Mouse (Mus musculus) ZHBTc4 (cell line): ENCODE results near the gene Slc2a3.

Experiments used
- DNase-seq: peaks from one replicate; pipeline ENCODE4 v3.0.0-alpha.2; 2011; ENCODE audit warnings: low read depth, low spot score

Gene Slc2a3

DNA sequence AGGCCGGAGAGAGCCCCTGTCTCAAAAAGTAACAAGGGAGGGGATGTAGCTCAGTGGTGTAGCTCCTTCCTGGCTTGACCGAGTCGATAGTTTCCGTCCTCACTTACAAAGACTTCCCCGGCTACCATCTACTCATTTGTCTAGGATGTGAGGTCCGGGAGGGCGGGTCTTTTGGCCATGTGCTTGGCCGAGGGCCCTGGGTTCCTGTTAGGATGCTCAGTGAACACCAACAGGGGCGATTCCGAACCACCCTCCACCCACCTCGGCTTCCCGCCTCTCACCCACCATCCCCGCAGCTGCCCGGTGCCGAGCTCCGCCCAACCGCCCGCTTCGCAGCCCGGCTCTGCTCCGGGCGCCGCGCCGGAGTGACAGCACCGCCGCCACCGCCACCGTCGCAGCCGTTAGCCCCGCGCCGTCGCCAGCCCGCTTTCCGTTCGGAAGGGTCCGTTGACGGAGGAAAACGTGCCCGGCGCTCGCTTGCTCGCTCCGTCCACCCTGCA is at the start of gene Slc2a3:
TSS of gene Slc2a3 (minus strand) at position 340 of the 500 bp plus-strand sequence.
- peak; percentile 79 for DNase-seq

DNA sequence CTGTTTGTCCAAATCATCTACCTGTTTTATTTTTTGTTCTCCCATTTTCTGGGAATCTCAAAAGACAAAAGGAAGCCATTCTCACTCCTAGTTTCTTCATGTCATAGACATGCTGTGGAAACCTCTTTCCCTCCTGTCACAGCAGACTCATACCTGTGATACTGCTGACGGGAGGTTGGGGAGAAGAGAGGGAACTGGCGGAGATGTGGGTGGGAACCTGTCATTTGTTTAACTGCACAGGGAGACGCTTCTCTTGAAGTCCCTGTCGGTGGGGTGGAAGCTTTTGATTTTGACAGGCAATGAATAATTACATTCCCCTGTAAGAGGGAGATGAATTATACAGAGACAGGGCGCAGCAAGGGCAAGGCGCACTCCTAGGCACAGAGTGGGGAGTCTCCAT is 42.3 kb upstream of the Slc2a3 start:
- no peak for DNase-seq

DNA sequence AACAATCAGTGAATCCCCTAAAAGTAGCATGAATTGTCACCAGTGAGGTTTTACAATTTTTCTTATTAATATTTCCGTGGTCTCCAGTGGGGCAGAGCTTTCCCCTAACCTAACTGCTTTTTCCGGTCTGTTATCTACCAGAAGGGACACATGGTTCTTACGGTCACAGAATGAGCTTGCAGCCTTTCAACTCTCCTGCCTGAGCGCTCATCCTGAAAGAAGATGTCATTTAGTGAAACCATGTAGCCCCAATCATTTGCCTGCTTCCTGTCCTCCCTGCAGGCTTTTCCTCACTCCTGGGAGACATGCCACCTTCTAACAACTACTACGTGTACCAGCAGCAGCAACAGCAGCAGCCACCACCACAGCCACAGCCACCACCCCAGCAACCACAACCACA is 36.1 kb upstream of the Slc2a3 start:
- DNase-seq: no peak

DNA sequence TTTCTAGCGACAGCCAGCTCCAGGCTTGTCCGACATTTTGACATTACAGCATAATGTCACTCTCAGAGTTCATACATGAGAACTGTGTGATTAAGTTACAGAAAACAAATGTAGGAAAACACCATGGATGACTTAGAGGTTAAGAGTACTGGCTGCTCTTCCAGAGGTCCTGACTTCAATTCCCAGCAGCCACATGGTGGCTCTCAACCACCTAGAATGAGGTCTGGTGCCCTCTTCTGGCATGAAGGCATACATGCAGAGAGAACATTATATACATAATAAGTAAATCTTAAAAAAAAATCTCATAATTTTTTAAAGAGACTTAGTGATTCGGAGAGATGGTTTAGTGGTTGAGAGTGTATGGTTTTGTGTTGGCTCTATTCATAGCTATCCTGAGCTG is 35.5 kb upstream of the Slc2a3 start:
- no peak for DNase-seq

DNA sequence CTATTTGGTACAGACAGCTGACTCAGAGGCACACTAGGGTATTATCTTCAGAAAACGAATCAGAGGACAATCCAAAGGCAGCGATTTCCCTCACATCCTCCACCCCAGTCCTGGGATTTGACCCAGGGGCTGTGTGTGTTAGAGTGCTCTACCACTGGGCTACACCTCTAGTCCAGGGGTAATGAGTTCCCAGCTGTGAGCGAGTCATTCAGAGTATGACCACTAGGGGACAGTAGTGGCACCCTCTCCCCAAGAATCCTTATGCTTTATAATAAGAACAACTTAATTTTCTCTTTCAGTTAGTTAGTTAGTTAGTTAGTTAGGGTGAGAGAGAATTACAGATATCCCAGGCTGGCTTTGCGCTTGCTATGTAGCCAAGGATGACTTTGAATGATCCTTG is 32.9 kb upstream of the Slc2a3 start:
- peak; percentile 73 for DNase-seq

DNA sequence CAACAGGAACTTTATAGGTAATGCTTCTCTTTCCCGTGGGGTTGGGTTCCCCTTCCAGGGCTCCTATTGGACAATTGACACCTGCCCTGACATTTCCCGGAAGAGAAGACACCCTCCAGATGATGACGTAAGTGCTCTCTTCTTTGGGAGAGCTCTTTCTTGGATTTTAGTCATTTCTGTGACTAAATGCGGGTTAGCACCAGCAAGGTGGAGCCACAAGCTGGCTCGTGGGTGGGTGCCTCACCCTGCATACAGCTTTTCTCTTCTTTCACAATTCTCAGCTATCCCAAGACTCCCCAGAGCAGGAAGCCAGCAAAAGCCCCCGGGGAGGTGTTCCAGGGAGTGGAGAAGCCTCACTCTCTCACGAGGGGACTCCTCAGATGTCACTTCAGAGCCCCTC is 31.4 kb upstream of the Slc2a3 start:
- peak; percentile 26 for DNase-seq

DNA sequence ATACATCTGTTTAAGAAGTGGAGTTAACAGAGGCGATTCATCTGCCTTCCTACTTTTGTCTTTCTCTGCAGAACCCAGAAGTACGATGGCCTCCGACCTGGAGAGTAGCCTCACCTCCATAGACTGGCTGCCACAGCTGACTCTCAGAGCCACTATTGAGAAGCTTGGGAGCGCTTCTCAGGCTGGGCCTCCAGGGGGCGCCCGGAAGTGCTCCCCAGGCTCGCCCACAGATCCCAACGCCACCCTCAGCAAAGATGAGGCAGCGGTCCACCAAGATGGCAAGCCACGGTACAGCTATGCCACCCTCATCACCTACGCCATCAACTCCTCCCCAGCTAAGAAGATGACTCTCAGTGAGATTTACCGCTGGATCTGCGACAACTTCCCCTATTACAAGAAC is 26.6 kb upstream of the Slc2a3 start:
- peak; percentile 81 for DNase-seq

DNA sequence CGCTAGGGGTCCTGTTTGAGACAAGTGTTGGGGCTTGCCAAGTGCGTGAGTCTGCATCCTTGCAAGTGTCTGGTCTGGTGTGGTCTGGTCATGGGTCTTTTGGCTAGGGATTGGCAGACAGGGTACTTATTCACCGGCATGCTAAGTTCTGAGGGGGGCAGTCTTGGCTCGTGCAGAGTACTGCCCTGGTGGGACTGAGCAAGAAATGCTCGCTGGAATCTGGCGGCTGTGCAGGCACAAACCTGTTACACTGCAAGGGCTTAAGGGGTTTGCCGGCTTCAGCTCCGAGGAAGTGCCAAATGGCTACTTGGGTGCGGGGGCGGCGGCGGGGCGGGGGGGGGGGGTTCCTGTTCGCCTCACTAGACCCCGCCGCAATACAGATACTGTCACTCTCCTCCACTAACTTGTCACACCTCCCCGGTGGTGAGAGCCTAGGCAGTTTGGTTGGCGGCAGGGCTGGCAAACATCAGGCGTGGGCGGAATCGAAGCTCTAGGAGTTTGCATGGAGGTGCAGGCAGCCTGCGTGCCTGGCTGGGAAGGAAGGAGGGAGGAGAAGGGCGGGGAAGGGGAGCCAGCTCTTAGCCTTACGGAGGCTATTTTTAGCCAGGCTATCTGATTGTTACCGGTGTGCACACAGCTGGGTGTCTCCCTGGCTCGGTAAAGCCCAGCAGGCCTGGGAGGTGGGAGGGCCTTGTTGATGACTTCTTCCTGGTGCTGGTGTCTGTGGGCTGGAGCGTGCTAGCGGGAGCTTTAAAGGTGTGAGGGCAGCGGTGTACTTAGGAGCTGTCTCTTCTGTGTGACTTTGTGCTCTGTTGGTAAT is 24.7 kb upstream of the Slc2a3 start:
- DNase-seq: peak; percentile 93

DNA sequence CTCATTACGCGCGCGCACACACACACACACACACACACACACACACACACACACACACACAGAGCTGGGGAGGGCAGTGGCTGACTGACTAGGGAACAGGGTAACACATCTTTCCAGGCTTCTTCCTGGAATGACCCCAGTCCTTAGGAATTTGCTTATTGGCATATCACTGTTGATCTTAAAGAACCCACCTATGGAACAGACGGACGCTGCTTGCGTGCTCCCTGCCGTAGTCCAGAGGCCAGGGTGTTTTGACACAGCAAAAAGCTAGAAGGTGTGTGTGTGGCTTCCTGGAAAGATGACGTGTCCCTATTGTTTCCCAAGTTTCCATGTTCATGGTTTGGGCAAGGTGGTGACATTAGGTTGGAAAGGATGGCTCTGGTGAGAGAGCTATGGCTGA is 23.7 kb upstream of the Slc2a3 start:
- no peak for DNase-seq

DNA sequence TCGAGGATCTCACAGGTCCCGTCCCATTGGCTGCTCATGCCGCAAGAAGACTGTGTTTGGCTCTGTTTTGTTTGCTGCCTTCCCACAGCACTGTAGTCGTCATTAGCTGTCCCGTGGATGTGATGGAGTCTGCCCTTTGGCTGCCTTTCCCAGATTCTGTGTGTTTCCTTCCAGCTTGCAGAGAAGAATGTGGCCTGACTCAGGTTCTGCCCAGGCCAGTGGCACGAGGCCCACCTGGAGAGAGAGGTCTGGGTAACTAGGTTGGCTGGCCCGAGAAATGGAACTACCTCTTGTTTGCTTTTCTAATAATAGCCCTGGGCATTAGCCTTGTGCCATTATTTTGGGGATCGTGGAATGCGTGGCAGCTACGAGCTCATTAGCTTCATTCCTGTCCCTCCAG is 22.6 kb upstream of the Slc2a3 start:
- DNase-seq: no peak

DNA sequence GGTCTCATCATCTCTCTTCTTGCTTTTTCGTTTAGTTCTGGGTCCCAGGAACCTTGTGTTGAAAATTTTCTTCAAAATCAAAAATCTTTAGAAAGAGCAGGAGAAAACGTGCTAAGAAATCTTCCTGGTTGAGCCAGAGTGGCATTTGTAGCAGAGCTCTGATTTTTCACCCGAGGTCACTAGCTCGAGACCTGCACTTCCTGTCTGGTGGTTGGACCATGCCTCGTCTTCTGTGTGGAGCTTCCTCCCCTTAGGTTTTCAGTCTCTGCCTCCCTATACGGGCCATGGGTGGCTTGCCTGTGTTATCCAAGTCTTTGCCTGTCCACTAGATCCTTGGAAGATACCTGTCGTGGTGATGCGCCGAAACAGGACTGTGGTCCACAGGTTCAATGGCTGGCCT is 20.4 kb upstream of the Slc2a3 start:
- no peak for DNase-seq

DNA sequence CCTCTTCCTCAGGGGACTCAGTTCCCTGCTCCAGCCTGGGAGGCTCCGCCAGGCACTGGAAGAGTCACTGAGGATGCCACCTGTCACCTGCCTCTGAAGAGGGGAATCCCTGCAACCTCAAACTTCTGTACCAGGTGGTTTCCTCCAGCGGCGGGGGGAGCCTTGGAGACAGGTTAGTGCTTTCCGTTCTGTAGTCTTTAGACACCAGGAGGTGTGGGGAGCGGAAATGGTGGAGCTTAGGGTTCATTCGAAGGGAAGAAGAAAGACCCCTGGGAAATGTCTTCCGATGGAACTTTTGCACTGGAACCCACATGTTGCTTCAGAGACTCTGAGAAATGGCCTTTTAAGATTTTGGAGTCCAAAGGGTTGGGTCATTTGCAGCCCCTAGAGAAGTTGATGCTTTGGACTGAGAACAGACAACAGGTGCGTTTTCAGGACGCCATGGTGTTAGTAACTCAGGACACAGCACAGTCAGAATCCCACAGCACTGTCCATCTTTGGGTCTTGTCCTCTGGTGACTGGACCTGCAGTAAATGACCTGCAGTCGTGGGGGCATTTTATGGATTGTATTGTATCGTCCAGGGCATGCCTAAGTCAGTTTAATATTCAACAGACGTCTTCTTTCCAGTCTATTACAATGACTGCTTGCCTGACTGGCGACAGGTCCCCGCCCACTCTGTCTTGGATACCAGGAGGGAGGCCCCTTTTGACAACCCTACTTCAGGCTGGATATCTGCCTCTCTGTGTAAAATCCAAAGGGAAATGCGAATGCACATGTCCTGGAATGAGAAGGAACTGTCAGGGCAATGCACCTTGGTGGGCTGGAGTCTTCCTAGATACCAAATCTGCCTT is 19.6 kb upstream of the Slc2a3 start:
- DNase-seq: no peak

DNA sequence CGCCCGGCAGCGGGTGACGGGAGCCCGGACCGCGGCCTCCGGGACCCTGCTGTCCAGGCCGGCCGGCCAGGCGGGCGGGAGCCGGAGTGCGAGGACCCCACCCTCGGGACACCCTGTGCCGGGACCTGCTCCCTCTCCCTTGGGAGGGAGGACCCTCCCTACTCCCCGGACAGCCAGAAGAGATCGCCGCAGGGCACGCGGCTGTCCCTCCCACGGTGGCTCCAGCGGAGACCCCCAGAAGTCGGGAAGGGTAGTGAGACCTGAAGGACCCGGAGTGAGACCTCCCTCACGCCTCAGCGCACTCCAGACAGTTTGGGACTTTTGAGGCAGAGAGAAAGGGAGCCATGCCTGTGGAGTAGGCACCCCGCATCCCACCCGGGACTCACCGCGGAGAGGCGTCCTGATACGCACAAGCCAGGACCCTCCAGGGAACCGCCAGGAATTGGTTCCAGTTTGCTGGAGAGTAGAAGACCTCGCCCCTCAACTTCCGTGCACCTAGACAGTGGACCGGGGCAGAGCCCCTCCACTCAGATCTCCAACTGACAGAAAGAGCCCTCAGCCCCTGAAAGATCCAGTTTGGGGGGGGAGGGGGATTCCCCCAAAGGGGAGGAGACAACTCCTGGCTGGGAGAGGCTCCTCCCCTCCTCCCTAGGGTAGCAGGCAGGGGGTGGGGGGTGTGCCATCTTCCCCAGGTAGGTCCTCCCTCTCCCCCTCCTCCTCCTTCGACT is 18.8 kb upstream of the Slc2a3 start:
- peak; percentile 48 for DNase-seq

DNA sequence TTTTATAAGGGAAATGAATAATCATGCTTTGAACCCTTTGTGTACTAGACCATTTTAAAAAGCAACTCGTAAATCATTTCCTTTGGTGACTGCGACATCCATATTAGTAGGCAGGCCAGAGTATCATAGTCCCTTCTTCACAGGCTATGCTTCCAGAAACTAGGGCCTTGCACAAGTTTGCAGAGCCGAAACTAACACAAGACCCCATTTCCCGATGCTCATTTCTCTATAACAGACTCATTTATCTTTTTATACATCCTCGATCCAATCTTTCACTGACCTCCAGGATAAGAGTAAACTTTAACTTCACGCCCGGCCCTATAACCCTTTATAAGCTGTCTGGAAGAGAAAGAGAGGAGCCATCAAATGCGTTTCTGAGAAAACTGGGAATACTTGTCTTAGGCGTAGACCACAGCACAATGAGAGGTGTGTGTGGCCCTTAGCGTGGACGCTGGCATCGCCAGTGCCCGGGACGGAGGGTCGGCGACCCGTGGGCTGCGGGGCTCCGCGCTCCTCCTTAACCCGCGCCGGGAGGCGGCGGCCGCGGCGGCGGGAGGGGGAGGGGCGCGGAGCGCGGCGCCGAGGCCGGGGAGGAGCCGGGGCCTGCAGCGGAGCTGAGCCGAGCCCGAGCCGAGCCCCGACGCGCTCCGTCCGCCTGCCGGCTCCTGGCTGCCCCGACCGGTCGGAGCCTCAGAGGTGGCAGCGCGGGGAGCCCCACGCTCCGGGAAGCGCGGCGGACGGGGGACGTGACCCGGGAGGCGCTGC is 18.0 kb upstream of the Slc2a3 start, which contains the start of gene Foxj2:
TSS of gene Foxj2 (plus strand) at position 609 of the 765 bp plus-strand sequence.
- DNase-seq: peak; percentile 48

DNA sequence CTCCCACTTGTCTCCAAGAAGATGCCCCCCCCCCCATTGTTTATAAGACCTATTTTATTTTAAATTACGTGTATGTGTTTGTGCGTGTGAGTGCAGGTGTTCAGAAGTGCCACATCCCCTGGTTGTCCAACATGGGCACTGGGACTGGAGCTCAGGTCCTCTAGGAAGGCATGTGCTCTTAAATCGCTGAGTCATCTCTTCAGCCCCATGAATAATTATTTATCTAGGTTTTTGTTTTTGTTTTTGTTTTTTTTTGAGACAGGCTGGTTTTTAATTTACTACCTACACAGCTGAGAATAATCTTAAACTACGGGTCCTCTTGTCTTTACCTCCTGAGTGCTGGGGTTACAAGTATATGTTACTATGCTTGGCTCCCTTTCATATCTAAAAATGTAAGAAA is 12.2 kb upstream of the Slc2a3 start:
- DNase-seq: no peak

DNA sequence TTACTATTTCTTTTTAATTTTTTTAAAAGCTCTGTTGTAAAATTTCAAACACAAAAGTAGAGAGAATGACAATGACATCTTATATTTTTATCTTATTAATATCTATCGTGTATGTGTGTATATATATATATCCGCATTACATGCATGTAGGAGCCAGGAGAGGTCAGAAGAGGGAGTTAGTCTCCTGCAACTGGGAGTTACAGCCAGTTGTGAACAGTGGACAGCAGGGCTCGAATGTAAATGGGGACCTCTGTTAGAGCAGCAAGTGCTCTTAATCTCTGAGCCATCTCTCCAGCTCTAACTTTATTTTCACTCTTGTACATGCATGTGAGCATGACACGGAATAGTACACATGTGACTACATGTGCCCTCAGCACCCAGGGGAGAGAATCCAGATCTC is 11.3 kb upstream of the Slc2a3 start:
- DNase-seq: no peak

DNA sequence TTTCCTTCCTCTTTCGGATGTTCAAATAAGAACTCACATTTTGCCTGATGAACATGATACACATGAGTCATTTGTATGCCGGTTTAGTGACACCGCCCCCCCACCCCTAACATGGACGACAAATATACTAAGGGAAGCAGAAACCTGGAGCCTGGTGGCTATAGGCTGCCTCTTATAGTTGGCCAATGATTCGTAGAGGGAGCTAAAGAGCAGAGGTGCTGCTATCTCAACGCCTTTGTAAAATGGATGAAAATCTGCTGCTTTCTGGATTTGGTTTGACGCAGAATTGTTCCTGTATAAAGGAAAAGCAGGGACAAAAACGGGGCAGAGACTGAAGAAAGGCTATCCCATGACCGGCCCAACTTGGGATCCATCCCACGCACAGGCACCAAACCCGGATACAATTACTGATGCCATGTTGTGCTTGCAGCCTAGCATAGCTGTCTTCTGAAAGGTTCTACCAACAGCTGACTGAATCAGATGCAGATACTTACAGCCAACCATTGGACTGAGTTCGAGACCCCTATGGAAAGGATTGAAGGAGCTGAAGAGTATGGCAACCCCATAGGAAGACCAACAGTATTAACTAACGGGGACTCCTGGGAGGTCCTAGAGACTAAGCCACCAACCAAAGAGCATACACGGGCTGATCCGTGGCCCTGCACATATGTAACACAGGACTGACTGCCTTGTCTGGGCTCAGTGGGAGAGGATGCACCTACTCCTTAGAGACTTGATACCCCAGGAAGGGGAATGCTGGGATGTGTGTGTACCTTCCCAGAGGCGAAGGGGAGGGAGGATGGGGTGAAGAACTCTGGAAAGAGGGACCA is 10.5 kb upstream of the Slc2a3 start:
- peak; percentile 75 for DNase-seq

DNA sequence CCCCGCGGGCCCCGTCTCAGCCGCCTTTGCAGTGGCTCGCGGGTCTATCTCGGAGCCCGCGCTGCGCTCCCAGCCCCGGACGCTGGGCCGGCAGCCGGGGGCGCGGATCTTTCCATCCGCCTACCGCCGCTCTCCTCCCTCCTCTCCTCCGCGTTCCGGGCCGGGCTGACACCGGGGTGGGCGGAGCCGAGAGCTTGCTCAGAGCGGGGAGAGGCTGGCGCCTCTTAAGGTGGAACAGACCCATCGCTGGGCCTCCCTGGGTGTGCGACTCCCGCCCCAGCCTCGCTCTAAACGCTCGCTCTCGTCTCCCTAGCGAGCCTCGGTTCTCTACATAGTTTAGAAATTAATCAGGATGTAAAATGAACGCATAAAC is 9.8 kb upstream of the Slc2a3 start:
- peak; percentile 96 for DNase-seq

DNA sequence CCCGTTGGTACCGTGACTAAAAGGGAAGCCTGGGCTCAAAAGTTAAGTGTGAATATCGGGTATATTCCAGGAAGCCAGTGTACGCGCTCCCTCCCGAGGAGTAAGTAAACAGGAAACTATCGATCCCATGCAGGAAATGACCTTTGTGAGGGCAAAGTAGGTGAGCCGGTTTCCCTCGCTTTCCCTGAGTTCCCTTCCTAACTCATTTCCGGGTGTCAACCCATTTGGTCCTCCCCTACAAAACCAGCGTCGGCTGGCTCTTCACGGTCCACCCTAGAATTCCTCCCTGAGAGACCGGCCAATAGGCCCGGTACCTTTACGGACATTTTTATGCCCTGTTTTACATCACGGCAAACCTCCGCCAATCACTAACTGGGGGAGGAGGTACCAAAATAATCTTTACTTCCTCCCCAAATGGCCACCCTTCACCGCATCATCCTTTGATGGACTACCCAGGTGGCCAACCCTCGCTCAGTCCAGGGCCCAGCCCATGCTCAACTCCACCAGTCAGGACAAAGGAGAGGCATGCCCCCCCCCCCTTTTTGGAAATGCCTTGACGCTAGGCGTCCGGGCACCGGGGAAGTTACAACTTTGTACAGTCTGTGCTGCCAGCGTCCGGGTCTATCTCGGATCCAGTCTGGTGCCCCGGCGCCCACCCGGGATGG is 9.3 kb upstream of the Slc2a3 start:
- DNase-seq: peak; percentile 99
